Mouse (Mus musculus): ENCODE measurements around the gene Mlec. TPM values are rescaled to one million over a fixed set of nuclear protein-coding genes. Genes with fewer than 3 reads are reported as not detected.
"Not testable (repeated sequence)": the region's sequence is repeated elsewhere in the genome, so short reads cannot be mapped to it uniquely, and the experiment has no call there.

The Mlec gene
- polyA plus RNA-seq, 1 experiment from 2014 or later: 73.6 TPM

GRCm38 (mm10) chr5:115156933-115157589, 918 bp downstream of the Mlec start:
- no peaks in the 10 kb centered on the region for H3K9me3 ChIP-seq
- peaks cover 30% of the 10 kb centered on the region for H3K36me3 ChIP-seq (replicated peaks)
- DNase-seq (ENCODE audit: low spot score): peak; percentile 56
- peaks cover 83% of the 10 kb centered on the region for H3K4me1 ChIP-seq
- H3K27me3 ChIP-seq (replicated peaks; ENCODE audit: low read depth, poor library complexity, severe bottlenecking): no peaks in the 10 kb centered on the region
- H3K4me3 ChIP-seq: peak overlapping the region; percentile 78
- peak overlapping the region; percentile 97 for H3K27ac ChIP-seq (replicated peaks)
- 3% methylated on average over 26 of the region's 26 CpGs for WGBS

GRCm38 (mm10) chr5:115156401-115156800, 1.6 kb downstream of the Mlec start:
- Histone ChIP-seq H3K4me3 (peak overlapping the region; percentile 78), H3K9me3 (no peaks in the 10 kb centered on the region), H3K27ac (replicated peaks) (peak overlapping the region; percentile 35; the same call in 1 of the 2 replicates), H3K36me3 (replicated peaks) (peaks cover 34% of the 10 kb centered on the region), H3K27me3 (replicated peaks; ENCODE audit: low read depth, poor library complexity, severe bottlenecking) (no peaks in the 10 kb centered on the region), H3K4me1 (peaks cover 87% of the 10 kb centered on the region)
- 72% methylated on average over 7 of the region's 7 CpGs for WGBS
- no peak for DNase-seq (ENCODE audit: low spot score)

- DNase-seq (ENCODE audit: low spot score): no peak
- Histone ChIP-seq H3K27me3 (replicated peaks; ENCODE audit: low read depth, poor library complexity, severe bottlenecking) (no peaks in the 10 kb centered on the region), H3K4me3 (peak overlapping the region; percentile 78), H3K27ac (replicated peaks) (peak overlapping the region; percentile 36), H3K36me3 (replicated peaks) (peaks cover 40% of the 10 kb centered on the region), H3K4me1 (peaks cover 82% of the 10 kb centered on the region), H3K9me3 (no peaks in the 10 kb centered on the region)
- 42% methylated on average over 5 of the region's 5 CpGs for WGBS
These were observed 2.1 kb downstream of the Mlec start for GRCm38 (mm10) chr5:115155831-115156230.

GRCm38 (mm10) chr5:115155156-115155631, 2.8 kb downstream of the Mlec start:
- Histone ChIP-seq H3K4me3 (peak overlapping the region; percentile 78), H3K9me3 (no peaks in the 10 kb centered on the region), H3K27ac (replicated peaks) (peak overlapping the region; percentile 37; the same call in 1 of the 2 replicates), H3K27me3 (replicated peaks; ENCODE audit: low read depth, poor library complexity, severe bottlenecking) (no peaks in the 10 kb centered on the region), H3K4me1 (peaks cover 77% of the 10 kb centered on the region), H3K36me3 (replicated peaks) (peaks cover 46% of the 10 kb centered on the region)
- 82% methylated on average over 13 of the region's 13 CpGs for WGBS
- DNase-seq (ENCODE audit: low spot score): no peak

- Histone ChIP-seq H3K27me3 (replicated peaks; ENCODE audit: low read depth, poor library complexity, severe bottlenecking) (no peaks in the 10 kb centered on the region), H3K9me3 (peaks cover 9% of the 10 kb centered on the region; the same call in 1 of the 2 replicates), H3K4me3 (peak overlapping the region; percentile 34), H3K27ac (replicated peaks) (peak overlapping the region; percentile 77), H3K36me3 (replicated peaks) (peaks cover 75% of the 10 kb centered on the region), H3K4me1 (peaks cover 59% of the 10 kb centered on the region)
- 33% methylated on average over 8 of the region's 8 CpGs for WGBS
- DNase-seq (ENCODE audit: low spot score): no peak
These were observed 5.6 kb downstream of the Mlec start for GRCm38 (mm10) chr5:115152132-115152956.

- DNase-seq (ENCODE audit: low spot score): no peak
- Histone ChIP-seq H3K27ac (replicated peaks) (0 out of 2 replicates have a peak overlapping the region, but pooled peaks have one; percentile 35), H3K36me3 (replicated peaks) (peaks cover 84% of the 10 kb centered on the region), H3K9me3 (peaks cover 9% of the 10 kb centered on the region; the same call in 1 of the 2 replicates), H3K4me1 (peaks cover 50% of the 10 kb centered on the region), H3K4me3 (no peak overlapping the region), H3K27me3 (replicated peaks; ENCODE audit: low read depth, poor library complexity, severe bottlenecking) (no peaks in the 10 kb centered on the region)
- WGBS: 88% methylated on average over 13 of the region's 13 CpGs
These were observed 6.5 kb downstream of the Mlec start for GRCm38 (mm10) chr5:115151457-115151856.

- Histone ChIP-seq H3K4me1 (peaks cover 46% of the 10 kb centered on the region), H3K4me3 (no peak overlapping the region), H3K36me3 (replicated peaks) (peaks cover 88% of the 10 kb centered on the region), H3K27ac (replicated peaks) (no peak overlapping the region), H3K9me3 (peaks cover 9% of the 10 kb centered on the region; the same call in 1 of the 2 replicates), H3K27me3 (replicated peaks; ENCODE audit: low read depth, poor library complexity, severe bottlenecking) (no peaks in the 10 kb centered on the region)
- 89% methylated on average over 5 of the region's 5 CpGs for WGBS
- no peak for DNase-seq (ENCODE audit: low spot score)
These were observed 7.0 kb downstream of the Mlec start for GRCm38 (mm10) chr5:115150991-115151390.

GRCm38 (mm10) chr5:115149675-115150459, 8.1 kb downstream of the Mlec start:
- Histone ChIP-seq H3K27ac (replicated peaks) (no peak overlapping the region), H3K4me1 (peaks cover 35% of the 10 kb centered on the region), H3K36me3 (replicated peaks) (peaks cover 92% of the 10 kb centered on the region), H3K4me3 (no peak overlapping the region), H3K9me3 (peaks cover 9% of the 10 kb centered on the region; the same call in 1 of the 2 replicates), H3K27me3 (replicated peaks; ENCODE audit: low read depth, poor library complexity, severe bottlenecking) (no peaks in the 10 kb centered on the region)
- DNase-seq (ENCODE audit: low spot score): no peak
- 95% methylated on average over 14 of the region's 14 CpGs for WGBS

GRCm38 (mm10) chr5:115148872-115149271, 9.1 kb downstream of the Mlec start:
- peaks cover 25% of the 10 kb centered on the region for H3K4me1 ChIP-seq
- peaks cover 97% of the 10 kb centered on the region for H3K36me3 ChIP-seq (replicated peaks)
- not testable (repeated sequence) for H3K27me3 ChIP-seq (replicated peaks; ENCODE audit: low read depth, poor library complexity, severe bottlenecking); H3K9me3 ChIP-seq; DNase-seq (ENCODE audit: low spot score); H3K4me3 ChIP-seq; H3K27ac ChIP-seq (replicated peaks)
- no CpG with 5 or more reads among the region's 1 CpGs for WGBS

- Histone ChIP-seq H3K9me3 (peaks cover 9% of the 10 kb centered on the region; the same call in 1 of the 2 replicates), H3K4me1 (peaks cover 25% of the 10 kb centered on the region), H3K27ac (replicated peaks) (no peak overlapping the region), H3K4me3 (no peak overlapping the region), H3K36me3 (replicated peaks) (peaks cover 97% of the 10 kb centered on the region), H3K27me3 (replicated peaks; ENCODE audit: low read depth, poor library complexity, severe bottlenecking) (no peaks in the 10 kb centered on the region)
- no peak for DNase-seq (ENCODE audit: low spot score)
- WGBS: 92% methylated on average over 8 of the region's 8 CpGs
These were observed 9.6 kb downstream of the Mlec start for GRCm38 (mm10) chr5:115148378-115148777.

GRCm38 (mm10) chr5:115147388-115147787, 10.6 kb downstream of the Mlec start:
- Histone ChIP-seq H3K36me3 (replicated peaks) (peaks cover 97% of the 10 kb centered on the region), H3K4me3 (no peak overlapping the region), H3K27me3 (replicated peaks; ENCODE audit: low read depth, poor library complexity, severe bottlenecking) (no peaks in the 10 kb centered on the region), H3K9me3 (peaks cover 9% of the 10 kb centered on the region; the same call in 1 of the 2 replicates), H3K4me1 (peaks cover 24% of the 10 kb centered on the region), H3K27ac (replicated peaks) (no peak overlapping the region)
- DNase-seq (ENCODE audit: low spot score): no peak
- 82% methylated on average over 3 of the region's 3 CpGs for WGBS

GRCm38 (mm10) chr5:115146747-115147130, 11.2 kb downstream of the Mlec start:
- H3K4me1 ChIP-seq: peaks cover 19% of the 10 kb centered on the region
- peaks cover 100% of the 10 kb centered on the region for H3K36me3 ChIP-seq (replicated peaks)
- DNase-seq (ENCODE audit: low spot score): no peak
- no peak overlapping the region for H3K27ac ChIP-seq (replicated peaks)
- no peaks in the 10 kb centered on the region for H3K27me3 ChIP-seq (replicated peaks; ENCODE audit: low read depth, poor library complexity, severe bottlenecking)
- H3K4me3 ChIP-seq: no peak overlapping the region
- peaks cover 9% of the 10 kb centered on the region; the same call in 1 of the 2 replicates for H3K9me3 ChIP-seq
